ENCODE assay signal across 12 mouse cellular contexts in the genomic region with DNA sequence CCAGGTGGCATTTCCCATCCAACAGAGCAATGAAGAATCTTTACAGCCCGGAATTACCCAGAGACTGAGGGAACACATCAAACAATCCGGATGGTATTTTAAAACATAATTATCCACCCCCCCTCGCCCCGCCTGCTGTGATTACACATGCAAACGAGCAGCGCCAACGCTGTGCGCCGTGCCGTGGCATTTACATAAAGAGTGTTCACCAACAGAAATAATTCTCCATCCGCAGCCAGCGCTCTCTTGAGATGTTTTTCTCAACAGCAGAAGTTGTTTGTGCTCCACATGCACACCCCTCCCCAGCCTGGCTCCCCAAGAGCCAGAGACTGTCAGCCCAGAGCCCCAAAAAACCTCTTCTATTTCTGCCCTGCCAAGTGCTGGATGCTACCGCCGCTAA. TPM values are rescaled to one million over a fixed set of nuclear protein-coding genes. Genes with fewer than 3 reads are reported as not detected.
DNase-seq lines count a peak whose midpoint lies in the region; ATAC-seq lines count a peak whose summit lies in the region.
"Had no signal": no experiment of that assay in that cellular context is flagged by ENCODE, and none has a peak within 500 bp of the region (broad histone marks: within the 10 kb centered on the region; RNA-seq: fewer than 3 reads in every experiment).

No protein-coding gene starts in this region.

- WGBS in hindbrain, embryonic 14.5 days = 57% methylated on average over 14 of the region's 14 CpGs
- 80% methylated on average over 14 of the region's 14 CpGs for WGBS in hindbrain, embryonic 11.5 days
- 76% methylated on average over 14 of the region's 14 CpGs for WGBS in heart, embryonic 10.5 days

- no peaks in the 10 kb centered on the region for H3K27me3 ChIP-seq in hindbrain, embryonic 14.5 days (ENCODE audit: control insufficient read depth, insufficient read depth, low read length)
- H3K27me3 ChIP-seq in hindbrain, embryonic 11.5 days (ENCODE audit: control insufficient read depth, insufficient read depth, low read length) = no peaks in the 10 kb centered on the region
- H3K27me3 ChIP-seq in heart, embryonic 10.5 days (ENCODE audit: insufficient read depth, poor library complexity, severe bottlenecking) = peaks cover 18% of the 10 kb centered on the region; the same call in 1 of the 2 replicates

- no peak for ATAC-seq in hindbrain, embryonic 14.5 days (ENCODE audit: low FRiP score)
- ATAC-seq in hindbrain, embryonic 11.5 days (ENCODE audit: low FRiP score) = no peak

- DNase-seq in hindbrain, embryonic 14.5 days (ENCODE audit: low spot score) = no peak
- DNase-seq in hindbrain, embryonic 11.5 days (ENCODE audit: low spot score) = no peak
- DNase-seq in frontal cortex, postnatal 14 days (ENCODE audit: low spot score in 2 of 2) = peak; percentile 72 to 74
- peak; percentile 61 to 92 for DNase-seq in left cerebral cortex, adult 8-10 months (ENCODE audit: low spot score in 2 of 2)
- DNase-seq in right cerebral cortex, postnatal 25 days = peak; percentile 80
- DNase-seq in heart, embryonic 10.5 days (ENCODE audit: low spot score) = no peak
- DNase-seq in lung, adult 18-20 months = no peak
- DNase-seq in kidney, adult 18-20 months = no peak
- DNase-seq: B cell, adult 2 months; gastrocnemius, postnatal 36 days; lung, adult 2 months had no signal

- peak overlapping the region; percentile 4; the same call in 1 of the 2 replicates for H3K27ac ChIP-seq in hindbrain, embryonic 14.5 days
- H3K27ac ChIP-seq in hindbrain, embryonic 11.5 days (ENCODE audit: low read depth, low read length) = no peak overlapping the region
- H3K27ac ChIP-seq in heart, embryonic 10.5 days = no peak overlapping the region
- H3K27ac ChIP-seq: kidney, postnatal 0 days had no signal

- H3K9me3 ChIP-seq in hindbrain, embryonic 14.5 days (ENCODE audit: control insufficient read depth, low read length) = no peaks in the 10 kb centered on the region
- H3K9me3 ChIP-seq in hindbrain, embryonic 11.5 days (ENCODE audit: control insufficient read depth, low read length) = no peaks in the 10 kb centered on the region
- no peaks in the 10 kb centered on the region for H3K9me3 ChIP-seq in heart, embryonic 10.5 days

- H3K4me2 ChIP-seq in hindbrain, embryonic 14.5 days (replicated peaks) = peak overlapping the region; percentile 9; the same call in 1 of the 2 replicates
- H3K4me2 ChIP-seq in hindbrain, embryonic 11.5 days (replicated peaks; ENCODE audit: low read depth, low read length) = no peak overlapping the region

- H3K4me3 ChIP-seq in hindbrain, embryonic 14.5 days (replicated peaks; ENCODE audit: low read length) = no peak overlapping the region
- no peak overlapping the region for H3K4me3 ChIP-seq in hindbrain, embryonic 11.5 days (ENCODE audit: low read depth, low read length)
- no peak overlapping the region for H3K4me3 ChIP-seq in heart, embryonic 10.5 days

- H3K9ac ChIP-seq in hindbrain, embryonic 14.5 days = peak overlapping the region; percentile 0; the same call in 1 of the 2 replicates
- no peak overlapping the region for H3K9ac ChIP-seq in hindbrain, embryonic 11.5 days (ENCODE audit: low read depth, low read length)

- no peaks in the 10 kb centered on the region for H3K36me3 ChIP-seq in hindbrain, embryonic 14.5 days (replicated peaks; ENCODE audit: control insufficient read depth, insufficient read depth)
- H3K36me3 ChIP-seq in hindbrain, embryonic 11.5 days (ENCODE audit: control insufficient read depth, insufficient read depth, low read length) = no peaks in the 10 kb centered on the region
- H3K36me3 ChIP-seq in heart, embryonic 10.5 days = no peaks in the 10 kb centered on the region

- peaks cover 7% of the 10 kb centered on the region for H3K4me1 ChIP-seq in hindbrain, embryonic 14.5 days (replicated peaks; ENCODE audit: control insufficient read depth, insufficient read depth, low read length)
- H3K4me1 ChIP-seq in hindbrain, embryonic 11.5 days (replicated peaks; ENCODE audit: control insufficient read depth, insufficient read depth, low read length) = no peaks in the 10 kb centered on the region
- peaks cover 40% of the 10 kb centered on the region for H3K4me1 ChIP-seq in heart, embryonic 10.5 days

RNA-seq across cellular contexts. Expression of a gene that starts 45.0 kb away (rescaled TPM):
- polyA plus RNA-seq in hindbrain, embryonic 14.5 days (2014; fragmentation: Nextera tagmentation; extraction: Ambion mirVana) = 139 and 146 TPM in 2 replicates
- polyA plus RNA-seq in hindbrain, embryonic 11.5 days (2014; fragmentation: Nextera tagmentation; extraction: Ambion mirVana) = 106 and 111 TPM in 2 replicates
- 10 to 100 TPM; 46.1 to 64.4 (median 55.4) TPM for total RNA-seq in left cerebral cortex, adult 8-10 months (2022)
- 116 and 127 TPM in 2 replicates for polyA plus RNA-seq in heart, embryonic 10.5 days (2016; fragmentation: Nextera tagmentation; extraction: Ambion mirVana)

RNA-seq across cellular contexts. Expression of a gene that starts 56.5 kb away (rescaled TPM):
- 18.3 and 19.2 TPM in 2 replicates for polyA plus RNA-seq in hindbrain, embryonic 14.5 days (2014; fragmentation: Nextera tagmentation; extraction: Ambion mirVana)
- polyA plus RNA-seq in hindbrain, embryonic 11.5 days (2014; fragmentation: Nextera tagmentation; extraction: Ambion mirVana) = 5.7 and 7.2 TPM in 2 replicates
- total RNA-seq in left cerebral cortex, adult 8-10 months (2022) = 10 to 100 TPM; 82.0 to 82.9 (median 82.7) TPM
- polyA plus RNA-seq in heart, embryonic 10.5 days (2016; fragmentation: Nextera tagmentation; extraction: Ambion mirVana) = 5.1 and 5.4 TPM in 2 replicates

Comparison
In these comparisons a context has a peak if more than half of its experiments do, and no peak if none do; other contexts are left out.
1. DNase-seq: peak in frontal cortex, postnatal 14 days (2 of 2), left cerebral cortex, adult 8-10 months (2 of 2) and right cerebral cortex, postnatal 25 days (single experiment); none in hindbrain, embryonic 14.5 days (single experiment), hindbrain, embryonic 11.5 days (single experiment), heart, embryonic 10.5 days (single experiment), lung, adult 18-20 months (0 of 2) and kidney, adult 18-20 months (single experiment).